Mouse (Mus musculus) erythroblast, embryonic 14.5 days (primary cell): Measurements from ENCODE around the gene Serhl.

ENCODE experiments used
- GATA1 ChIP-seq: IDR thresholded peaks from 2 replicates; pipeline ENCODE4 v1.6.1; 2012; ENCODE audit warnings: low read length, inconsistent platforms, mixed read lengths
- TAL1 ChIP-seq: IDR thresholded peaks from 3 replicates; pipeline ENCODE4 v1.6.1; 2012; ENCODE audit warnings: low read length, inconsistent platforms, mixed read lengths

GRCm38 (mm10) chr15:83056378-83057083, 32.8 kb upstream of the Serhl start:
- TF ChIP-seq TAL1 (no peak), GATA1 (no peak)
